Mouse (Mus musculus): ENCODE results near the gene Sel1l3. TPM values are rescaled to one million over a fixed set of nuclear protein-coding genes. Genes with fewer than 3 reads are reported as not detected.

The Sel1l3 gene
- total and polyA plus RNA-seq, 3 experiments = 0.86 to 1.6 (median 1.5) TPM

GRCm38 (mm10) chr5:53193092-53194030, 20.4 kb downstream of the Sel1l3 start:
- DNase-seq = no peak
- H3K79me2 ChIP-seq (replicated peaks; ENCODE audit: control insufficient read depth, insufficient read depth, low read length) = no peaks in the 10 kb centered on the region
- 80% methylated on average over 13 of the region's 13 CpGs for WGBS
- TF ChIP-seq EP300 (IDR thresholded peaks at IDR 0.05; ENCODE audit: insufficient read depth, low read depth, low read length) (no peak), CTCF (IDR thresholded peaks at IDR 0.05) (no peak), POLR2A (IDR thresholded peaks at IDR 0.05; ENCODE audit: insufficient read depth, low read depth, low read length) (no peak)
- no peak overlapping the region for H3K9ac ChIP-seq (ENCODE audit: low read depth, low read length)
- no peak overlapping the region for H3K4me3 ChIP-seq
- H3K27me3 ChIP-seq (ENCODE audit: control insufficient read depth, insufficient read depth, low read length) = no peaks in the 10 kb centered on the region
- intact Hi-C loops (cut with DNase I) = no loop called here
- H3K27ac ChIP-seq = no peak overlapping the region
- H3K36me3 ChIP-seq (ENCODE audit: control insufficient read depth, insufficient read depth, low read length) = no peaks in the 10 kb centered on the region
- H3K4me1 ChIP-seq (ENCODE audit: control insufficient read depth, insufficient read depth, low read length) = no peaks in the 10 kb centered on the region

GRCm38 (mm10) chr5:53188608-53189007, 25.1 kb downstream of the Sel1l3 start:
- Histone ChIP-seq H3K9ac (ENCODE audit: low read depth, low read length) (no peak overlapping the region), H3K4me1 (ENCODE audit: control insufficient read depth, insufficient read depth, low read length) (no peaks in the 10 kb centered on the region), H3K27me3 (ENCODE audit: control insufficient read depth, insufficient read depth, low read length) (no peaks in the 10 kb centered on the region), H3K27ac (no peak overlapping the region), H3K4me3 (no peak overlapping the region), H3K36me3 (ENCODE audit: control insufficient read depth, insufficient read depth, low read length) (no peaks in the 10 kb centered on the region), H3K79me2 (replicated peaks; ENCODE audit: control insufficient read depth, insufficient read depth, low read length) (no peaks in the 10 kb centered on the region)
- intact Hi-C loops (cut with DNase I) = no loop called here
- no peak for TF ChIP-seq EP300 (IDR thresholded peaks at IDR 0.05; ENCODE audit: insufficient read depth, low read depth, low read length)
- TF ChIP-seq POLR2A (IDR thresholded peaks at IDR 0.05; ENCODE audit: insufficient read depth, low read depth, low read length) = no peak
- TF ChIP-seq CTCF (IDR thresholded peaks at IDR 0.05) = no peak
- 66% methylated on average over 2 of the region's 2 CpGs for WGBS
- DNase-seq = no peak

- Histone ChIP-seq H3K27me3 (ENCODE audit: control insufficient read depth, insufficient read depth, low read length) (no peaks in the 10 kb centered on the region), H3K36me3 (ENCODE audit: control insufficient read depth, insufficient read depth, low read length) (peaks cover under 1% of the 10 kb centered on the region; the same call in 1 of the 2 replicates), H3K4me1 (ENCODE audit: control insufficient read depth, insufficient read depth, low read length) (no peaks in the 10 kb centered on the region), H3K4me3 (no peak overlapping the region), H3K27ac (no peak overlapping the region), H3K9ac (ENCODE audit: low read depth, low read length) (no peak overlapping the region), H3K79me2 (replicated peaks; ENCODE audit: control insufficient read depth, insufficient read depth, low read length) (no peaks in the 10 kb centered on the region)
- TF ChIP-seq POLR2A (IDR thresholded peaks at IDR 0.05; ENCODE audit: insufficient read depth, low read depth, low read length) (no peak), CTCF (IDR thresholded peaks at IDR 0.05) (no peak)
- 41% methylated on average over 10 of the region's 10 CpGs for WGBS
- DNase-seq = no peak
- intact Hi-C loops (cut with DNase I) = no loop called here
These were observed 26.5 kb downstream of the Sel1l3 start for GRCm38 (mm10) chr5:53187245-53187644.

GRCm38 (mm10) chr5:53185803-53186202, 27.9 kb downstream of the Sel1l3 start:
- Histone ChIP-seq H3K27ac (no peak overlapping the region), H3K9ac (ENCODE audit: low read depth, low read length) (no peak overlapping the region), H3K4me3 (no peak overlapping the region), H3K36me3 (ENCODE audit: control insufficient read depth, insufficient read depth, low read length) (peaks cover 2% of the 10 kb centered on the region; the same call in 1 of the 2 replicates), H3K4me1 (ENCODE audit: control insufficient read depth, insufficient read depth, low read length) (peaks cover 3% of the 10 kb centered on the region; the same call in 1 of the 2 replicates), H3K79me2 (replicated peaks; ENCODE audit: control insufficient read depth, insufficient read depth, low read length) (no peaks in the 10 kb centered on the region), H3K27me3 (ENCODE audit: control insufficient read depth, insufficient read depth, low read length) (no peaks in the 10 kb centered on the region)
- DNase-seq = no peak
- intact Hi-C loops (cut with DNase I) = no loop called here
- TF ChIP-seq EP300 (IDR thresholded peaks at IDR 0.05; ENCODE audit: insufficient read depth, low read depth, low read length) = no peak
- no peak for TF ChIP-seq CTCF (IDR thresholded peaks at IDR 0.05)
- no peak for TF ChIP-seq POLR2A (IDR thresholded peaks at IDR 0.05; ENCODE audit: insufficient read depth, low read depth, low read length)
- WGBS = 89% methylated on average over 11 of the region's 11 CpGs

GRCm38 (mm10) chr5:53179965-53180364, 33.8 kb downstream of the Sel1l3 start:
- Histone ChIP-seq H3K27me3 (ENCODE audit: control insufficient read depth, insufficient read depth, low read length) (no peaks in the 10 kb centered on the region), H3K79me2 (replicated peaks; ENCODE audit: control insufficient read depth, insufficient read depth, low read length) (no peaks in the 10 kb centered on the region), H3K4me3 (no peak overlapping the region), H3K27ac (no peak overlapping the region), H3K36me3 (ENCODE audit: control insufficient read depth, insufficient read depth, low read length) (peaks cover 2% of the 10 kb centered on the region; the same call in 1 of the 2 replicates), H3K4me1 (ENCODE audit: control insufficient read depth, insufficient read depth, low read length) (peaks cover 4% of the 10 kb centered on the region; the same call in 1 of the 2 replicates), H3K9ac (ENCODE audit: low read depth, low read length) (no peak overlapping the region)
- intact Hi-C loops (cut with DNase I) = no loop called here
- DNase-seq = no peak
- 85% methylated on average over 5 of the region's 5 CpGs for WGBS
- TF ChIP-seq EP300 (IDR thresholded peaks at IDR 0.05; ENCODE audit: insufficient read depth, low read depth, low read length) (no peak), POLR2A (IDR thresholded peaks at IDR 0.05; ENCODE audit: insufficient read depth, low read depth, low read length) (no peak), CTCF (IDR thresholded peaks at IDR 0.05) (no peak)

- no peak for DNase-seq
- TF ChIP-seq POLR2A (IDR thresholded peaks at IDR 0.05; ENCODE audit: insufficient read depth, low read depth, low read length) (no peak), EP300 (IDR thresholded peaks at IDR 0.05; ENCODE audit: insufficient read depth, low read depth, low read length) (no peak), CTCF (IDR thresholded peaks at IDR 0.05) (no peak)
- intact Hi-C loops (cut with DNase I) = no loop called here
- H3K4me1 ChIP-seq (ENCODE audit: control insufficient read depth, insufficient read depth, low read length) = peaks cover 3% of the 10 kb centered on the region; the same call in 1 of the 2 replicates
- no peaks in the 10 kb centered on the region for H3K27me3 ChIP-seq (ENCODE audit: control insufficient read depth, insufficient read depth, low read length)
- no peak overlapping the region for H3K9ac ChIP-seq (ENCODE audit: low read depth, low read length)
- no peak overlapping the region for H3K27ac ChIP-seq
- H3K36me3 ChIP-seq (ENCODE audit: control insufficient read depth, insufficient read depth, low read length) = no peaks in the 10 kb centered on the region
- no peak overlapping the region for H3K4me3 ChIP-seq
- WGBS = 31% methylated on average over 6 of the region's 6 CpGs
- H3K79me2 ChIP-seq (replicated peaks; ENCODE audit: control insufficient read depth, insufficient read depth, low read length) = no peaks in the 10 kb centered on the region
These were observed 37.0 kb downstream of the Sel1l3 start for GRCm38 (mm10) chr5:53176703-53177102.
